Mouse (Mus musculus): ENCODE data around the gene Aldoart1. TPM values are rescaled to one million over a fixed set of nuclear protein-coding genes. Genes with fewer than 3 reads are reported as not detected.

The Aldoart1 gene
- polyA plus RNA-seq, 1 experiment: 0.19 TPM

- H3K36me3 ChIP-seq (ENCODE audit: control insufficient read depth, insufficient read depth): no peaks in the 10 kb centered on the region
- no peak overlapping the region for H3K4me2 ChIP-seq (ENCODE audit: low read depth)
- H3K79me2 ChIP-seq (ENCODE audit: control insufficient read depth, insufficient read depth): no peaks in the 10 kb centered on the region
- H3K27me3 ChIP-seq (ENCODE audit: control insufficient read depth, insufficient read depth, insufficient read length): no peaks in the 10 kb centered on the region
- H3K4me3 ChIP-seq: no peak overlapping the region
- no peak overlapping the region for H3ac ChIP-seq (ENCODE audit: control insufficient read depth, insufficient read length)
- TF ChIP-seq MYOD1 (IDR thresholded peaks at IDR 0.05; ENCODE audit: control insufficient read depth in 1 of 3, insufficient read length in 2 of 3, low read depth in 2 of 3): no peak
- TF ChIP-seq USF1 (IDR thresholded peaks at IDR 0.05; ENCODE audit: low read depth): no peak
- TF ChIP-seq POLR2AphosphoS2 (IDR thresholded peaks at IDR 0.05; ENCODE audit: insufficient read length, low read depth): no peak
- TF ChIP-seq TCF12 (IDR thresholded peaks at IDR 0.05; ENCODE audit: insufficient read depth, poor library complexity, severe bottlenecking): no peak
- TF ChIP-seq E2F4 (IDR thresholded peaks at IDR 0.05; ENCODE audit: insufficient read depth): no peak
- no peak for TF ChIP-seq POLR2A (IDR thresholded peaks at IDR 0.05; ENCODE audit: insufficient read length, low read depth)
- no peak for TF ChIP-seq REST (IDR thresholded peaks at IDR 0.05; ENCODE audit: insufficient read depth, insufficient read length)
- TF ChIP-seq MAX (IDR thresholded peaks at IDR 0.05; ENCODE audit: low read depth): no peak
- no peak for TF ChIP-seq SRF (IDR thresholded peaks at IDR 0.05; ENCODE audit: control insufficient read depth, insufficient read length, low read depth)
- TF ChIP-seq MYOG (IDR thresholded peaks at IDR 0.05; ENCODE audit: control insufficient read depth in 1 of 3, insufficient read depth in 1 of 3, insufficient read length in 2 of 3, low read depth in 2 of 3): no peak
- no peak for TF ChIP-seq TCF3 (IDR thresholded peaks at IDR 0.05; ENCODE audit: insufficient read length, low read depth)
- no peak for TF ChIP-seq CEBPB (IDR thresholded peaks at IDR 0.05; ENCODE audit: insufficient read depth, poor library complexity, severe bottlenecking)
Observed at GRCm38 (mm10) chr4:72836430-72836829, 16.0 kb downstream of the Aldoart1 start.

- no peak for TF ChIP-seq CEBPB (IDR thresholded peaks at IDR 0.05; ENCODE audit: insufficient read depth, poor library complexity, severe bottlenecking)
- no peak for TF ChIP-seq MAX (IDR thresholded peaks at IDR 0.05; ENCODE audit: low read depth)
- no peak for TF ChIP-seq USF1 (IDR thresholded peaks at IDR 0.05; ENCODE audit: low read depth)
- no peak for TF ChIP-seq SRF (IDR thresholded peaks at IDR 0.05; ENCODE audit: control insufficient read depth, insufficient read length, low read depth)
- no peak for TF ChIP-seq REST (IDR thresholded peaks at IDR 0.05; ENCODE audit: insufficient read depth, insufficient read length)
- no peak for TF ChIP-seq TCF12 (IDR thresholded peaks at IDR 0.05; ENCODE audit: insufficient read depth, poor library complexity, severe bottlenecking)
- no peak for TF ChIP-seq POLR2A (IDR thresholded peaks at IDR 0.05; ENCODE audit: insufficient read length, low read depth)
- no peak for TF ChIP-seq E2F4 (IDR thresholded peaks at IDR 0.05; ENCODE audit: insufficient read depth)
- no peak for TF ChIP-seq MYOG (IDR thresholded peaks at IDR 0.05; ENCODE audit: control insufficient read depth in 1 of 3, insufficient read depth in 1 of 3, insufficient read length in 2 of 3, low read depth in 2 of 3)
- no peak for TF ChIP-seq TCF3 (IDR thresholded peaks at IDR 0.05; ENCODE audit: insufficient read length, low read depth)
- no peak for TF ChIP-seq POLR2AphosphoS2 (IDR thresholded peaks at IDR 0.05; ENCODE audit: insufficient read length, low read depth)
- TF ChIP-seq MYOD1 (IDR thresholded peaks at IDR 0.05; ENCODE audit: control insufficient read depth in 1 of 3, insufficient read length in 2 of 3, low read depth in 2 of 3): no peak
- Histone ChIP-seq H3ac (ENCODE audit: control insufficient read depth, insufficient read length) (no peak overlapping the region), H3K79me2 (ENCODE audit: control insufficient read depth, insufficient read depth) (no peaks in the 10 kb centered on the region), H3K4me3 (no peak overlapping the region), H3K36me3 (ENCODE audit: control insufficient read depth, insufficient read depth) (no peaks in the 10 kb centered on the region), H3K27me3 (ENCODE audit: control insufficient read depth, insufficient read depth, insufficient read length) (no peaks in the 10 kb centered on the region), H3K4me2 (ENCODE audit: low read depth) (no peak overlapping the region)
Observed at GRCm38 (mm10) chr4:72835400-72835799, 17.0 kb downstream of the Aldoart1 start.

- H3K36me3 ChIP-seq (ENCODE audit: control insufficient read depth, insufficient read depth): no peaks in the 10 kb centered on the region
- TF ChIP-seq MYOG (IDR thresholded peaks at IDR 0.05; ENCODE audit: control insufficient read depth in 1 of 3, insufficient read depth in 1 of 3, insufficient read length in 2 of 3, low read depth in 2 of 3) (no peak), TCF3 (IDR thresholded peaks at IDR 0.05; ENCODE audit: insufficient read length, low read depth) (no peak), MYOD1 (IDR thresholded peaks at IDR 0.05; ENCODE audit: control insufficient read depth in 1 of 3, insufficient read length in 2 of 3, low read depth in 2 of 3) (no peak), POLR2AphosphoS2 (IDR thresholded peaks at IDR 0.05; ENCODE audit: insufficient read length, low read depth) (no peak), SRF (IDR thresholded peaks at IDR 0.05; ENCODE audit: control insufficient read depth, insufficient read length, low read depth) (no peak), TCF12 (IDR thresholded peaks at IDR 0.05; ENCODE audit: insufficient read depth, poor library complexity, severe bottlenecking) (no peak), REST (IDR thresholded peaks at IDR 0.05; ENCODE audit: insufficient read depth, insufficient read length) (no peak), E2F4 (IDR thresholded peaks at IDR 0.05; ENCODE audit: insufficient read depth) (no peak), CEBPB (IDR thresholded peaks at IDR 0.05; ENCODE audit: insufficient read depth, poor library complexity, severe bottlenecking) (no peak), USF1 (IDR thresholded peaks at IDR 0.05; ENCODE audit: low read depth) (no peak), MAX (IDR thresholded peaks at IDR 0.05; ENCODE audit: low read depth) (no peak), POLR2A (IDR thresholded peaks at IDR 0.05; ENCODE audit: insufficient read length, low read depth) (no peak)
- no peak overlapping the region for H3K4me2 ChIP-seq (ENCODE audit: low read depth)
- no peak overlapping the region for H3ac ChIP-seq (ENCODE audit: control insufficient read depth, insufficient read length)
- no peak overlapping the region for H3K4me3 ChIP-seq
- H3K27me3 ChIP-seq (ENCODE audit: control insufficient read depth, insufficient read depth, insufficient read length): no peaks in the 10 kb centered on the region
- H3K79me2 ChIP-seq (ENCODE audit: control insufficient read depth, insufficient read depth): no peaks in the 10 kb centered on the region
Observed at GRCm38 (mm10) chr4:72800816-72801215, 51.6 kb downstream of the Aldoart1 start.
